Mouse (Mus musculus): ENCODE measurements around the gene Egr4. TPM values are rescaled to one million over a fixed set of nuclear protein-coding genes. Genes with fewer than 3 reads are reported as not detected.

Egr4 gene
- polyA plus RNA-seq, 1 experiment from 2014 or later, result not detected

DNA sequence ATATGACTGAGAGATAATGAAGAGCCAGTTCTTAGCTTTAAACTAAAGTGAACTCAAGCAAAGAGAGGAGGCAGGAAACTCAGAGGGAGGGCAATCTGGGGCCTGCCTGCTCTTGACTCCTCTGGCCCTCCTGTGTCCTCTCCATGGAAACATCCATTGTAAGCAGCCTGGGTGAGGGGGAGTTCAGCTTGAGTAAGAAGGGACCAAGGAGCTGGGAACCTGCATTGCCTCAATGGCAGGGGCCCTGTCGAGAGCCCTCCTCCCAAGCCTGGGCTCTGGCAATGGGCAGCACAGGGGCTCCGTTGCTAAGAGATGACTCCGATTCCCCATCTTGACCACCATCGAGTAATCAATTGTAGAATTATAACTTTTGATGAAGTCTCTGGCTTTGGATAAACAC is 24.9 kb downstream of the Egr4 start:
- Histone ChIP-seq H3K36me3 (ENCODE audit: control insufficient read depth, insufficient read depth, low read length) (no peaks in the 10 kb centered on the region), H3K9ac (ENCODE audit: low read length) (no peak overlapping the region), H3K4me2 (ENCODE audit: low read depth, severe bottlenecking) (no peak overlapping the region), H3K27ac (replicated peaks; ENCODE audit: low read depth, low read length) (no peak overlapping the region; the same call in 1 of the 2 replicates), H3K4me1 (ENCODE audit: control insufficient read depth, insufficient read depth, low read length) (peaks cover 35% of the 10 kb centered on the region), H3K27me3 (ENCODE audit: control insufficient read depth, insufficient read depth, low read length) (peaks cover 21% of the 10 kb centered on the region), H3K9me3 (ENCODE audit: control insufficient read depth, low read length) (no peaks in the 10 kb centered on the region), H3K4me3 (ENCODE audit: low read depth, low read length) (no peak overlapping the region)
- no peak for DNase-seq (ENCODE audit: low spot score)
- no peak for ATAC-seq (ENCODE audit: insufficient number of reproducible peaks, low FRiP score, low TSS enrichment, low read depth)
- 92% methylated on average over 4 of the region's 4 CpGs for WGBS

DNA sequence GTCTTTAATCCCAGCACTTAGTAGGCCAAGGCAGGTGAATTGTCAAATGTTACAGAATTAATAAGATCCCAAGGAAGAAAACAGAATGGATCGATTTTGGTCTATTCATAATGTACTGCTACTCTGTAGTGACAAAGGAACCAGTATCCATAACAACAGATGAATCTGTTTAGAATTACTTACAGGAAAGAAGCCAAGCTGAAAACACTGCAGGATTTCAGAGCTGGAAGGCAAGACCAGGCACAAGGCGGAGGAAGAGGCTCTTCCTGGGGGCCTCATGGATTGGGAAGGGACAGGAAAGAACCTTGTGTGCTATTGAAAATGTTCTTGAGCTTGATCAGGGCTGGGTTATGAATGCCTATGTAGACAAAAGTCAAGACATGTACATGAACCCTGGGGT is 27.7 kb downstream of the Egr4 start:
- ATAC-seq (ENCODE audit: insufficient number of reproducible peaks, low FRiP score, low TSS enrichment, low read depth) (no peak), DNase-seq (ENCODE audit: low spot score) (no peak)
- WGBS, result 87% methylated on average over 2 of the region's 2 CpGs
- Histone ChIP-seq H3K36me3 (ENCODE audit: control insufficient read depth, insufficient read depth, low read length) (no peaks in the 10 kb centered on the region), H3K9me3 (ENCODE audit: control insufficient read depth, low read length) (no peaks in the 10 kb centered on the region), H3K27ac (replicated peaks; ENCODE audit: low read depth, low read length) (no peak overlapping the region), H3K27me3 (ENCODE audit: control insufficient read depth, insufficient read depth, low read length) (peaks cover 27% of the 10 kb centered on the region), H3K4me2 (ENCODE audit: low read depth, severe bottlenecking) (no peak overlapping the region), H3K4me3 (ENCODE audit: low read depth, low read length) (no peak overlapping the region), H3K9ac (ENCODE audit: low read length) (no peak overlapping the region), H3K4me1 (ENCODE audit: control insufficient read depth, insufficient read depth, low read length) (peaks cover 30% of the 10 kb centered on the region)

DNA sequence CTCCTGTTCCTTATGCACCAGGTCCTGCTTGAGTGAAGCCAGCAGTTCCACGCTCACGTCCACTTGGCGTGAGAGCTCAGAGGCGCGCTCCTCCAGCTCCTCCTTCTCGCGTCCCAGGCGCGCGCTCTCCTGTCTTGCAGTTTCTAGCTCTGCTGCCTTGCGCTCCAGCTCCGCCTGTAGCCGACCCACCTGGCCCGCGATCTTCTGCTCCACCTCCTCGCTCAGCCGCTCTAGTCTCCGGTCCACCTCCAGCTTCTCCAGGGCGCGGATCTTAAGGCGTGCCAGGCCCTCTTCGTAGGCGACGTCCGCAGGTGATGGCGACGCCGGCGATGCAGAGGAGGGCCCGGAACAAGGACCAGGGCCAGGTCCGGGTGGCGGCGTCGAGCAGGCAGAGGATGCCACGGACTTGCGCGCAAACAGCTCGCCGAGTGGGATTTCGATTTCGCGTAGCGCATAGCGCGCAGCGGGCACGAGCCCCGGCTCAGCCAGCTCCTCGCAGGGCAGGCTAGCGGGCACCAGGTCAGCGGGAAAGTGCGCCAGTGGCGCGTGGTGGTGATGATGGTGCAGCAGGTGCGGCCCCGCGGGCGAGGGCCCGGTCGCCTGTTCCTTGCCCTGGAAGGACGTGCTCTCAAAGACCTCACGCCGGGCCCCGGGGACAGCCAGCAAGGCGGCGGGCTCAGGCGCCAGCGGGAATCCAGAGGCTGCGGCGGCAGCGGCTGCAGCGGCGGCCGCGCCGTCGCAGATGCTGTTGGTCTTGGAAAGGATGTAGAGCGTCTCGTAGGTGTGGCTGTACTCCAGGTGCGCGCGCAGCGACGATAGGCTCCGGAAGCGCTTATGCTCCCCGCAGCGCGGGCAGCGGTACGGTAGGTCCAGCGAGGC is 29.3 kb downstream of the Egr4 start:
- peak; percentile 64 for DNase-seq (ENCODE audit: low spot score)
- peak overlapping the region; percentile 76 for H3K4me2 ChIP-seq (ENCODE audit: low read depth, severe bottlenecking)
- H3K9me3 ChIP-seq (ENCODE audit: control insufficient read depth, low read length), result no peaks in the 10 kb centered on the region
- ATAC-seq (ENCODE audit: insufficient number of reproducible peaks, low FRiP score, low TSS enrichment, low read depth), result no peak
- H3K4me3 ChIP-seq (ENCODE audit: low read depth, low read length), result peak overlapping the region; percentile 37
- peaks cover 30% of the 10 kb centered on the region for H3K27me3 ChIP-seq (ENCODE audit: control insufficient read depth, insufficient read depth, low read length)
- peaks cover 15% of the 10 kb centered on the region for H3K4me1 ChIP-seq (ENCODE audit: control insufficient read depth, insufficient read depth, low read length)
- no peak overlapping the region for H3K27ac ChIP-seq (replicated peaks; ENCODE audit: low read depth, low read length)
- 3% methylated on average over 92 of the region's 92 CpGs for WGBS
- peak overlapping the region; percentile 27; the same call in 1 of the 2 replicates for H3K9ac ChIP-seq (ENCODE audit: low read length)
- no peaks in the 10 kb centered on the region for H3K36me3 ChIP-seq (ENCODE audit: control insufficient read depth, insufficient read depth, low read length)

DNA sequence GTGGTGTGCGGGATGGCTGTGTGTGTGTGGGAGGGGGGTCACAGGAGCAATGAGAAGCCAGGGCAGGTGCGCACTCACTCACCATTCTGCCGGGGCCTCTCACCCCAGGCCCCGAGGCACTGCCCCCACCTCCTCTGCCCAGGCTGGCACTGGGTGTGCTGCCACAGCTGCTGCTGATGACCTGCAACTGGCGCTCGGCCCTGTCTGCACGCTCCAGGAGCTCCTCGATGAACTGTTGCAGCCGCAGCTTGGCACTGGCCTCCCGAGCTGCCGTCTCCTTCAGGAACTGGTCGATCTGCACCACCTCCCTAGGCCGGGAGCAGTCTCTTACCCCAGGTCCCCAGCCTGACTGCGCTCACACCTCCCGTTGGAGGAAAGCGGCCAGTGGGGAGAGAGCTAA is 32.7 kb downstream of the Egr4 start:
- WGBS, result 68% methylated on average over 16 of the region's 16 CpGs
- Histone ChIP-seq H3K9ac (ENCODE audit: low read length) (no peak overlapping the region), H3K27me3 (ENCODE audit: control insufficient read depth, insufficient read depth, low read length) (peaks cover 31% of the 10 kb centered on the region), H3K9me3 (ENCODE audit: control insufficient read depth, low read length) (no peaks in the 10 kb centered on the region), H3K4me1 (ENCODE audit: control insufficient read depth, insufficient read depth, low read length) (peaks cover 15% of the 10 kb centered on the region), H3K27ac (replicated peaks; ENCODE audit: low read depth, low read length) (no peak overlapping the region), H3K4me3 (ENCODE audit: low read depth, low read length) (no peak overlapping the region), H3K4me2 (ENCODE audit: low read depth, severe bottlenecking) (no peak overlapping the region), H3K36me3 (ENCODE audit: control insufficient read depth, insufficient read depth, low read length) (no peaks in the 10 kb centered on the region)
- DNase-seq (ENCODE audit: low spot score), result no peak
- ATAC-seq (ENCODE audit: insufficient number of reproducible peaks, low FRiP score, low TSS enrichment, low read depth), result no peak

- Histone ChIP-seq H3K9ac (ENCODE audit: low read length) (no peak overlapping the region), H3K4me2 (ENCODE audit: low read depth, severe bottlenecking) (no peak overlapping the region), H3K4me1 (ENCODE audit: control insufficient read depth, insufficient read depth, low read length) (peaks cover 15% of the 10 kb centered on the region), H3K27ac (replicated peaks; ENCODE audit: low read depth, low read length) (no peak overlapping the region), H3K4me3 (ENCODE audit: low read depth, low read length) (no peak overlapping the region), H3K36me3 (ENCODE audit: control insufficient read depth, insufficient read depth, low read length) (no peaks in the 10 kb centered on the region), H3K9me3 (ENCODE audit: control insufficient read depth, low read length) (no peaks in the 10 kb centered on the region), H3K27me3 (ENCODE audit: control insufficient read depth, insufficient read depth, low read length) (peaks cover 27% of the 10 kb centered on the region)
- DNase-seq (ENCODE audit: low spot score), result no peak
- WGBS, result 83% methylated on average over 5 of the region's 5 CpGs
- no peak for ATAC-seq (ENCODE audit: insufficient number of reproducible peaks, low FRiP score, low TSS enrichment, low read depth)
Observed at GRCm38 (mm10) chr6:85479979-85480378, 33.4 kb downstream of the Egr4 start.

DNA sequence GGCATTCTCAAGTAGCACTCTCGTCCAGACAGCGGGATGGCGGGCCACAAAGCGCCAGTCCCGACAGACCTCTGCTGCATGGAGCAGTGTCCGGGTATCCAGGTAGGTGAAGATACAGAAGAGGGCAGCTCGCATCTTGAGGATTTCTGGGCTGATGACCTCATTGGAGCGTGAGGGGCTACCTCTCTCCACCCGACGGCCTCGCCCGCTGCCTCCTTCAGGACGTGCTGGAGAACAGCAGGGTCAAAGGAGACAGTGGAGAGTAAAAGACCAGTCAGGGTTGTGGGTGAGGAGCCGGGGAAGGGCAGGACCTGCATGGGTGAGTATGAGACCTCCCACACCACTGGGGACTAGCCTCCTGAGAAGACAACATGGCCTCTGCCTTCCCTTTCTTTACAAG is 35.0 kb downstream of the Egr4 start:
- H3K4me1 ChIP-seq (ENCODE audit: control insufficient read depth, insufficient read depth, low read length), result peaks cover 6% of the 10 kb centered on the region
- no peaks in the 10 kb centered on the region for H3K9me3 ChIP-seq (ENCODE audit: control insufficient read depth, low read length)
- no peak overlapping the region for H3K4me2 ChIP-seq (ENCODE audit: low read depth, severe bottlenecking)
- no peak overlapping the region for H3K27ac ChIP-seq (replicated peaks; ENCODE audit: low read depth, low read length)
- 36% methylated on average over 14 of the region's 14 CpGs for WGBS
- peaks cover 12% of the 10 kb centered on the region for H3K27me3 ChIP-seq (ENCODE audit: control insufficient read depth, insufficient read depth, low read length)
- no peak overlapping the region for H3K9ac ChIP-seq (ENCODE audit: low read length)
- H3K4me3 ChIP-seq (ENCODE audit: low read depth, low read length), result no peak overlapping the region
- ATAC-seq (ENCODE audit: insufficient number of reproducible peaks, low FRiP score, low TSS enrichment, low read depth), result no peak
- no peak for DNase-seq (ENCODE audit: low spot score)
- H3K36me3 ChIP-seq (ENCODE audit: control insufficient read depth, insufficient read depth, low read length), result no peaks in the 10 kb centered on the region

DNA sequence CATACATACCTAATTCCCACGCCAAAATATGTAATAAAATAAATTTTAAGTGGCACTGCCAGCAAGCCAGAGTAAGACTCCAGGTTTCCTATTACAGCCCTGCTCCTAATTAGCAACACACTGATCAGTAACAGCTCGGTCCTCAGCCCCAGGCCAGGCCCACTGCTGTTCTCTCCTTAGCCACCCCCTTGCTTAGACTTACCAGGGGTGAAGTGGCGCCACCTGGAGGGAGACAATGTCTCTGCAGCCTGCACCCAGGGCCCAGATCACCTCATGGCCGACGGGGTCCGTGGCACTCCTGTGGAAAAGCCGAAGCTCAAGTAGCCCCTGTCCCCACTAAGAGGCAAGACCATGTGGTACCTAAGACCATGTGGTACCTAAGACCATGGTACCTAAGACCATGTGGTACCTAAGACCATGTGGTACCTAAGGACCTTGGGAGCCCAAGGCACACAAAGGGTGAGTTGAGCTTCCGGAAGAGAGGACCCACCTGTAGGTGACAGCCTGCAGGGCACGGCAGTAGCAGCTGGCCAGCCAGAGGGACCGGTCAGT is 35.9 kb downstream of the Egr4 start:
- H3K4me1 ChIP-seq (ENCODE audit: control insufficient read depth, insufficient read depth, low read length), result peaks cover 6% of the 10 kb centered on the region
- ATAC-seq (ENCODE audit: insufficient number of reproducible peaks, low FRiP score, low TSS enrichment, low read depth) (peak; percentile 48; the same call in 1 of the 2 replicates), DNase-seq (ENCODE audit: low spot score) (peak; percentile 76)
- no peak overlapping the region for H3K4me3 ChIP-seq (ENCODE audit: low read depth, low read length)
- no peak overlapping the region for H3K4me2 ChIP-seq (ENCODE audit: low read depth, severe bottlenecking)
- H3K9me3 ChIP-seq (ENCODE audit: control insufficient read depth, low read length), result no peaks in the 10 kb centered on the region
- no peak overlapping the region for H3K9ac ChIP-seq (ENCODE audit: low read length)
- H3K27me3 ChIP-seq (ENCODE audit: control insufficient read depth, insufficient read depth, low read length), result peaks cover 12% of the 10 kb centered on the region
- no peak overlapping the region for H3K27ac ChIP-seq (replicated peaks; ENCODE audit: low read depth, low read length)
- no peaks in the 10 kb centered on the region for H3K36me3 ChIP-seq (ENCODE audit: control insufficient read depth, insufficient read depth, low read length)
- WGBS, result 23% methylated on average over 10 of the region's 10 CpGs

DNA sequence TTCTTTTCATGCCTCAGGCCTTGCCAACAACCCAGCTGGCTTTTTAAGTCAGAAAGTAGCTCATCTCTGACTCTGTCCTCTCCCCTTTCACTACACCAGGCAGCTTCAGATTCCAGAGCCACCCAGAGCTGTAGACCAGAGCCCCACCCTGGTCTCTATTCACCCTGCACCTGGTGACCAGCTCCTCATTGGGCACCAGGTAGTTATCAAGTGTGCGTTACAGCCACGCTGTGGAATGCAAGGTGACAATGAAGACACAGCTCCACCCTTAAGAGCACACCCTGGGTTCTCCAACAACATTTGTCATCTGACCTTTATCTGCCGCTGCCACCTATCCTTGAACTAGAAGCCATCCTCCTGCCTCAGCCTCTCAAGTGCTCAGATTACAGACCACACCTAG is 37.8 kb downstream of the Egr4 start:
- H3K4me1 ChIP-seq (ENCODE audit: control insufficient read depth, insufficient read depth, low read length), result peaks cover 6% of the 10 kb centered on the region
- 89% methylated on average over 3 of the region's 3 CpGs for WGBS
- no peak for DNase-seq (ENCODE audit: low spot score)
- H3K27me3 ChIP-seq (ENCODE audit: control insufficient read depth, insufficient read depth, low read length), result peaks cover 5% of the 10 kb centered on the region
- no peaks in the 10 kb centered on the region for H3K36me3 ChIP-seq (ENCODE audit: control insufficient read depth, insufficient read depth, low read length)
- H3K9me3 ChIP-seq (ENCODE audit: control insufficient read depth, low read length), result no peaks in the 10 kb centered on the region
- no peak overlapping the region for H3K4me2 ChIP-seq (ENCODE audit: low read depth, severe bottlenecking)
- no peak overlapping the region for H3K9ac ChIP-seq (ENCODE audit: low read length)
- no peak overlapping the region for H3K4me3 ChIP-seq (ENCODE audit: low read depth, low read length)
- no peak overlapping the region for H3K27ac ChIP-seq (replicated peaks; ENCODE audit: low read depth, low read length)
- ATAC-seq (ENCODE audit: insufficient number of reproducible peaks, low FRiP score, low TSS enrichment, low read depth), result no peak

Data from limb, embryonic 11.5 days (tissue).